Mouse (Mus musculus): ENCODE measurements around the gene Clmn. TPM values are rescaled to one million over a fixed set of nuclear protein-coding genes. Genes with fewer than 3 reads are reported as not detected.
A peak's percentile ranks its signal among the peaks of the same experiment; 100 is the strongest.
"Not testable (repeated sequence)": the region's sequence is repeated elsewhere in the genome, so short reads cannot be mapped to it uniquely, and the experiment has no call there.

Clmn gene
- polyA plus RNA-seq, 1 experiment from 2014 or later = 5.5 TPM

DNA sequence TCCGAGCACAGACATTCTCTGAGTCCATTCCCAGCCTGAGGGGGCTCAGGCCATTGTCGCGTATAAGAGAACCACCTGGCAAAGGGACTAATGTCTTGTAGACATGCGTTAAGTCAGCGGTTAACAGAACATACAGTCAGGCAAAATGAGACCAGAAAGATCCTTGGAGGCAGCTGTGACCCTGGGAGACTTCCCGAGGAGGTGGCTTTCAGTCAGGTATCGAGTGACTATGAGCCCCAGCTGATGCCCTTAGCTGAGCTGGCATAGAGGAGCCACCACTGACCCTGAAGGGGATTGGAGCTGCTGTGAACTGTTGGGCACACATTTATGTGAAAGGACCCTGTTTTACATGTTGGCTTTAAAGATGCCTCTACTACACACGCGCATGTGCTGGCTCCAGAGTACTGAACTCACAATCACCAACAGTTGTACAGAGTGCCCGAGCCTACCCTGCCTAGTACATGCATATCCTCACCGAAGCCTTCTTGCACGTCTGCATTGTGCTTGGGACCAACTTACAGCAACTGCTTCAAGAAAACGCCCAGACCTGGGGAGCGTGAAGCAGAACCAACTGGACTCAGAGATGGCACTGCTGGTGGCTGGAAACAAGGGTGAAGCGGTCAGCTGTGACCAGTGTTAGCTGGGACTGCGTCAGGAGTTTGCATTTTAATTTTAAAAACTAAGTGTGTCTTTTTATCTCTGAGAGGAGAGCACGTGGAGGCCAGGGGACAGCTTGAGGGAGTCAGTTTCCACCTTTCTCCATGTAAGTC lies 34.0 kb downstream of the Clmn start:
- Histone ChIP-seq H3K27me3 (ENCODE audit: control insufficient read depth, insufficient read depth, low read length) (no peaks in the 10 kb centered on the region), H3K4me2 (replicated peaks; ENCODE audit: low read depth) (no peak overlapping the region), H3K9me3 (ENCODE audit: control insufficient read depth, low read length) (no peaks in the 10 kb centered on the region), H3K27ac (replicated peaks) (peak overlapping the region; percentile 58), H3K36me3 (ENCODE audit: control insufficient read depth, insufficient read depth, low read length) (no peaks in the 10 kb centered on the region), H3K4me3 (ENCODE audit: low read depth, low read length) (no peak overlapping the region), H3K9ac (ENCODE audit: low read length) (no peak overlapping the region), H3K4me1 (replicated peaks; ENCODE audit: control insufficient read depth, insufficient read depth) (peaks cover 5% of the 10 kb centered on the region)
- DNase-seq (ENCODE audit: low spot score) (no peak), ATAC-seq (ENCODE audit: low FRiP score, low TSS enrichment) (no peak)
- WGBS = 82% methylated on average over 17 of the region's 17 CpGs
- no peak for TF ChIP-seq CTCF (IDR thresholded peaks at IDR 0.05; ENCODE audit: low read depth)
- TF ChIP-seq EP300 (optimal IDR thresholded peaks at IDR 0.05) = no peak

- no peaks in the 10 kb centered on the region for H3K9me3 ChIP-seq (ENCODE audit: control insufficient read depth, low read length)
- no peaks in the 10 kb centered on the region for H3K27me3 ChIP-seq (ENCODE audit: control insufficient read depth, insufficient read depth, low read length)
- no peaks in the 10 kb centered on the region for H3K36me3 ChIP-seq (ENCODE audit: control insufficient read depth, insufficient read depth, low read length)
- H3K4me1 ChIP-seq (replicated peaks; ENCODE audit: control insufficient read depth, insufficient read depth) = peaks cover 5% of the 10 kb centered on the region
- no peak for TF ChIP-seq CTCF (IDR thresholded peaks at IDR 0.05; ENCODE audit: low read depth)
- ATAC-seq (ENCODE audit: low FRiP score, low TSS enrichment) = no peak
- H3K27ac ChIP-seq (replicated peaks) = peak overlapping the region; percentile 58
- WGBS = 53% methylated on average over 7 of the region's 7 CpGs
- no peak overlapping the region for H3K9ac ChIP-seq (ENCODE audit: low read length)
- H3K4me2 ChIP-seq (replicated peaks; ENCODE audit: low read depth) = no peak overlapping the region
- DNase-seq (ENCODE audit: low spot score) = no peak
- no peak overlapping the region for H3K4me3 ChIP-seq (ENCODE audit: low read depth, low read length)
Measured at GRCm38 (mm10) chr12:104830283-104830639, 34.6 kb downstream of the Clmn start.

- TF ChIP-seq EP300 (optimal IDR thresholded peaks at IDR 0.05) = no peak
- TF ChIP-seq CTCF (IDR thresholded peaks at IDR 0.05; ENCODE audit: low read depth) = peak; percentile 74
- peaks cover 8% of the 10 kb centered on the region for H3K4me1 ChIP-seq (replicated peaks; ENCODE audit: control insufficient read depth, insufficient read depth)
- ATAC-seq (ENCODE audit: low FRiP score, low TSS enrichment) = peak; percentile 90
- H3K4me3 ChIP-seq (ENCODE audit: low read depth, low read length) = no peak overlapping the region
- no peaks in the 10 kb centered on the region for H3K27me3 ChIP-seq (ENCODE audit: control insufficient read depth, insufficient read depth, low read length)
- no peaks in the 10 kb centered on the region for H3K9me3 ChIP-seq (ENCODE audit: control insufficient read depth, low read length)
- 28% methylated on average over 6 of the region's 6 CpGs for WGBS
- peak overlapping the region; percentile 58 for H3K27ac ChIP-seq (replicated peaks)
- H3K9ac ChIP-seq (ENCODE audit: low read length) = no peak overlapping the region; the same call in 1 of the 2 replicates
- peak; percentile 80 for DNase-seq (ENCODE audit: low spot score)
- H3K4me2 ChIP-seq (replicated peaks; ENCODE audit: low read depth) = no peak overlapping the region
- H3K36me3 ChIP-seq (ENCODE audit: control insufficient read depth, insufficient read depth, low read length) = no peaks in the 10 kb centered on the region
Measured at GRCm38 (mm10) chr12:104829596-104830282, 35.1 kb downstream of the Clmn start.

DNA sequence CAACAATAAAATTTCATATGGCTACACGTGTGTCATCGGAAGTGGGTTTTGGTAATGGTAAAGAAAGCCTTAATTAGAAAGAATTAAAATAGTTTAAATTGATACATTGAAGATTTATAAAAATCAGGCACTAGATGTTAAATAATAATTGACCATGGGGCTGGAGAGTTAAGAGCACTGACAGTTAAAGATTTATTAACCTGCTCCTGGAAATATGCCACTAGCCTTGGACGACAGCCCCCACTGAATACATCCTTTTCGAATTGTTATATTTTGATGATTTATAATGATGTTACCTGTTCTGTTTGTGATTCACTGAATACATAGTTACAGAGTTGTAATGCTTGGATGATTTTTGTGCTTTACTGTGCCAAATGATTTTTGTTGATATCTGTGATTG lies 35.9 kb downstream of the Clmn start:
- H3K9me3 ChIP-seq (ENCODE audit: control insufficient read depth, low read length); H3K4me2 ChIP-seq (replicated peaks; ENCODE audit: low read depth); H3K4me1 ChIP-seq (replicated peaks; ENCODE audit: control insufficient read depth, insufficient read depth); DNase-seq (ENCODE audit: low spot score); H3K27ac ChIP-seq (replicated peaks); H3K4me3 ChIP-seq (ENCODE audit: low read depth, low read length); H3K9ac ChIP-seq (ENCODE audit: low read length); ATAC-seq (ENCODE audit: low FRiP score, low TSS enrichment); H3K27me3 ChIP-seq (ENCODE audit: control insufficient read depth, insufficient read depth, low read length); H3K36me3 ChIP-seq (ENCODE audit: control insufficient read depth, insufficient read depth, low read length): not testable (repeated sequence)
- 61% methylated on average over 4 of the region's 4 CpGs for WGBS

DNA sequence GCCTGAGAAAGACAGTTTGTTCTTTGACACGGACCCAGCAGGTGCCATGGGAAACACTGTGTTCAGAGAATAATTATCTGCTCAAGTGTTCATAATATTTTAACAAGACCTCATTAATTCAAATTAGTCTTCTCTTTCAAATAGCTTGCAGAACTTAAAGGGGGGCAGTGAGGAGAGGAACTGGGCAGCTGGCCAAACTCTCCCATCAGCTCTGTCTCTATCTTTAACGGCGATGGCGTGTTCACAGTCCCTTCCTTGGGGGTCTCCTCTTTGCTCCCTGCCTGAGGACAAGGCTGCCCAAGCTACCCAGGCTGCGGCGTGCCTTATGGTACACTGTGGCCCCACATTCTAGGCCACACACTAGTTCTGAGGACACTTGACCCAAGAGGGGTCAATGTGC lies 37.2 kb downstream of the Clmn start:
- no peak overlapping the region for H3K4me3 ChIP-seq (ENCODE audit: low read depth, low read length)
- no peak overlapping the region for H3K4me2 ChIP-seq (replicated peaks; ENCODE audit: low read depth)
- TF ChIP-seq EP300 (optimal IDR thresholded peaks at IDR 0.05) (no peak), CTCF (IDR thresholded peaks at IDR 0.05; ENCODE audit: low read depth) (no peak)
- H3K9me3 ChIP-seq (ENCODE audit: control insufficient read depth, low read length) = no peaks in the 10 kb centered on the region
- H3K4me1 ChIP-seq (replicated peaks; ENCODE audit: control insufficient read depth, insufficient read depth) = peaks cover 8% of the 10 kb centered on the region
- no peaks in the 10 kb centered on the region for H3K36me3 ChIP-seq (ENCODE audit: control insufficient read depth, insufficient read depth, low read length)
- ATAC-seq (ENCODE audit: low FRiP score, low TSS enrichment) (no peak), DNase-seq (ENCODE audit: low spot score) (no peak)
- no peak overlapping the region for H3K27ac ChIP-seq (replicated peaks)
- H3K27me3 ChIP-seq (ENCODE audit: control insufficient read depth, insufficient read depth, low read length) = no peaks in the 10 kb centered on the region
- WGBS = 74% methylated on average over 6 of the region's 6 CpGs
- H3K9ac ChIP-seq (ENCODE audit: low read length) = no peak overlapping the region

GRCm38 (mm10) chr12:104824907-104825267 lies 40.0 kb downstream of the Clmn start:
- Histone ChIP-seq H3K27ac (replicated peaks) (no peak overlapping the region), H3K4me2 (replicated peaks; ENCODE audit: low read depth) (no peak overlapping the region), H3K27me3 (ENCODE audit: control insufficient read depth, insufficient read depth, low read length) (no peaks in the 10 kb centered on the region), H3K9me3 (ENCODE audit: control insufficient read depth, low read length) (no peaks in the 10 kb centered on the region), H3K36me3 (ENCODE audit: control insufficient read depth, insufficient read depth, low read length) (no peaks in the 10 kb centered on the region), H3K4me3 (ENCODE audit: low read depth, low read length) (no peak overlapping the region), H3K9ac (ENCODE audit: low read length) (no peak overlapping the region), H3K4me1 (replicated peaks; ENCODE audit: control insufficient read depth, insufficient read depth) (peaks cover 6% of the 10 kb centered on the region)
- ATAC-seq (ENCODE audit: low FRiP score, low TSS enrichment) = no peak
- 32% methylated on average over 6 of the region's 6 CpGs for WGBS
- TF ChIP-seq CTCF (IDR thresholded peaks at IDR 0.05; ENCODE audit: low read depth) = no peak
- no peak for TF ChIP-seq EP300 (optimal IDR thresholded peaks at IDR 0.05)
- DNase-seq (ENCODE audit: low spot score) = no peak
